Mouse (Mus musculus) stomach, embryonic 15.5 days (tissue): ENCODE data around the gene S1pr5. TPM values are rescaled to one million over a fixed set of nuclear protein-coding genes. Genes with fewer than 3 reads are reported as not detected.
A peak's percentile ranks its signal among the peaks of the same experiment; 100 is the strongest.
"Not testable (repeated sequence)": the region's sequence is repeated elsewhere in the genome, so short reads cannot be mapped to it uniquely, and the experiment has no call there.

Experiments
- ATAC-seq: fragments of 200-750 bp; cut with Nextera tagmentation; 2 replicates; pipeline ENCODE4 v1.8.0; 2017; ENCODE audit warnings: low read depth, moderate number of reproducible peaks, moderate TSS enrichment; ENCODE audit not compliant: insufficient read depth, low FRiP score
- H3K27ac ChIP-seq: fragments of 300-500 bp; sonication (generic); 2 replicates; pipeline ENCODE4 v1.5.1; 2015; ENCODE audit warnings: mild to moderate bottlenecking, inconsistent platforms
- H3K27me3 ChIP-seq: fragments of 300-500 bp; sonication (generic); replicated peaks from 2 replicates; pipeline ENCODE4 v1.6.1; 2015; ENCODE audit warnings: inconsistent platforms
- H3K36me3 ChIP-seq: fragments of 300-500 bp; sonication (generic); 2 replicates; pipeline ENCODE4 v1.6.1; 2015; ENCODE audit warnings: inconsistent platforms
- H3K4me1 ChIP-seq: fragments of 300-500 bp; sonication (generic); 2 replicates; pipeline ENCODE4 v1.6.1; 2015; ENCODE audit warnings: inconsistent platforms
- H3K4me2 ChIP-seq: fragments of 300-500 bp; sonication (generic); 2 replicates; pipeline ENCODE4 v1.6.1; 2015; ENCODE audit warnings: mild to moderate bottlenecking, inconsistent platforms
- H3K4me3 ChIP-seq: fragments of 300-500 bp; sonication (generic); replicated peaks from 2 replicates; pipeline ENCODE4 v1.5.1; 2015; ENCODE audit warnings: inconsistent platforms
- H3K9ac ChIP-seq: fragments of 300-500 bp; sonication (generic); 2 replicates; pipeline ENCODE4 v1.6.1; 2015; ENCODE audit warnings: inconsistent platforms
- H3K9me3 ChIP-seq: fragments of 300-500 bp; sonication (generic); 2 replicates; pipeline ENCODE4 v1.6.1; 2016; ENCODE audit warnings: inconsistent platforms
- WGBS: fragments of 180-500 bp; shearing (Covaris S2); methylation state at CpG from one replicate; pipeline ENCODE4 v1.1.7; 2015; 5-methylcytosine and 5-hydroxymethylcytosine counted together
- polyA plus RNA-seq: library from polyadenylated mRNA; unstranded; fragments of >200 nt; fragmentation: Nextera tagmentation; extraction: Ambion mirVana; gene quantifications from 2 replicates; pipeline ENCODE4 v1.2.1, GENCODE M21; 2015

The S1pr5 gene
- polyA plus RNA-seq, 1 experiment from 2014 or later = 1.6 TPM

GRCm38 (mm10) chr9:21232867-21233266, 15.4 kb downstream of the S1pr5 start:
- no peak overlapping the region for H3K9ac ChIP-seq
- peaks cover 11% of the 10 kb centered on the region for H3K4me1 ChIP-seq
- no peaks in the 10 kb centered on the region for H3K27me3 ChIP-seq
- H3K4me2 ChIP-seq = no peak overlapping the region
- no peak overlapping the region for H3K27ac ChIP-seq
- ATAC-seq = no peak
- H3K36me3 ChIP-seq = peaks cover 36% of the 10 kb centered on the region
- H3K4me3 ChIP-seq = no peak overlapping the region
- H3K9me3 ChIP-seq = no peaks in the 10 kb centered on the region
- WGBS = 87% methylated on average over 5 of the region's 5 CpGs

GRCm38 (mm10) chr9:21231551-21231950, 16.7 kb downstream of the S1pr5 start:
- peaks cover 9% of the 10 kb centered on the region for H3K4me1 ChIP-seq
- H3K27ac ChIP-seq = no peak overlapping the region
- no peak overlapping the region for H3K4me2 ChIP-seq
- 50% methylated on average over 23 of the region's 23 CpGs for WGBS
- H3K4me3 ChIP-seq = no peak overlapping the region
- no peaks in the 10 kb centered on the region for H3K9me3 ChIP-seq
- peaks cover 36% of the 10 kb centered on the region for H3K36me3 ChIP-seq
- no peaks in the 10 kb centered on the region for H3K27me3 ChIP-seq
- no peak overlapping the region for H3K9ac ChIP-seq
- ATAC-seq = no peak

GRCm38 (mm10) chr9:21227342-21227741, 20.9 kb downstream of the S1pr5 start:
- no peak overlapping the region for H3K9ac ChIP-seq
- peak; percentile 71 for ATAC-seq
- H3K4me2 ChIP-seq = peak overlapping the region; percentile 56
- H3K4me3 ChIP-seq = peak overlapping the region; percentile 35
- peaks cover 9% of the 10 kb centered on the region for H3K4me1 ChIP-seq
- 14% methylated on average over 16 of the region's 16 CpGs for WGBS
- no peaks in the 10 kb centered on the region for H3K9me3 ChIP-seq
- no peaks in the 10 kb centered on the region for H3K27me3 ChIP-seq
- H3K36me3 ChIP-seq = peaks cover 27% of the 10 kb centered on the region
- no peak overlapping the region for H3K27ac ChIP-seq

GRCm38 (mm10) chr9:21225415-21225758, 22.9 kb downstream of the S1pr5 start:
- H3K4me1 ChIP-seq = peaks cover 12% of the 10 kb centered on the region; the same call in 1 of the 2 replicates
- H3K4me3 ChIP-seq = peak overlapping the region; percentile 39
- WGBS = 7% methylated on average over 7 of the region's 7 CpGs
- no peak for ATAC-seq
- no peak overlapping the region for H3K9ac ChIP-seq
- H3K27me3 ChIP-seq = no peaks in the 10 kb centered on the region
- peaks cover 11% of the 10 kb centered on the region; the same call in 1 of the 2 replicates for H3K36me3 ChIP-seq
- H3K9me3 ChIP-seq = no peaks in the 10 kb centered on the region
- H3K27ac ChIP-seq = peak overlapping the region; percentile 80
- H3K4me2 ChIP-seq = peak overlapping the region; percentile 57

- Histone ChIP-seq H3K9ac (no peak overlapping the region), H3K4me1 (peaks cover 12% of the 10 kb centered on the region; the same call in 1 of the 2 replicates), H3K36me3 (peaks cover 5% of the 10 kb centered on the region; the same call in 1 of the 2 replicates), H3K4me3 (peak overlapping the region; percentile 39), H3K4me2 (peak overlapping the region; percentile 57), H3K9me3 (no peaks in the 10 kb centered on the region), H3K27me3 (no peaks in the 10 kb centered on the region), H3K27ac (peak overlapping the region; percentile 80)
- ATAC-seq = peak; percentile 38
- 18% methylated on average over 26 of the region's 26 CpGs for WGBS
These were observed 23.4 kb downstream of the S1pr5 start for GRCm38 (mm10) chr9:21224576-21225414.

- Histone ChIP-seq H3K4me2 (no peak overlapping the region), H3K36me3 (no peaks in the 10 kb centered on the region), H3K9me3 (no peaks in the 10 kb centered on the region), H3K27me3 (no peaks in the 10 kb centered on the region), H3K27ac (no peak overlapping the region), H3K4me3 (no peak overlapping the region), H3K4me1 (peaks cover 12% of the 10 kb centered on the region; the same call in 1 of the 2 replicates), H3K9ac (no peak overlapping the region)
- no peak for ATAC-seq
- 89% methylated on average over 6 of the region's 6 CpGs for WGBS
These were observed 24.3 kb downstream of the S1pr5 start for GRCm38 (mm10) chr9:21223906-21224305.

- not testable (repeated sequence) for H3K9me3 ChIP-seq, ATAC-seq, H3K27me3 ChIP-seq, H3K4me2 ChIP-seq, H3K4me3 ChIP-seq, H3K36me3 ChIP-seq, H3K27ac ChIP-seq, H3K9ac ChIP-seq
- 91% methylated on average over 2 of the region's 2 CpGs for WGBS
- peaks cover 12% of the 10 kb centered on the region; the same call in 1 of the 2 replicates for H3K4me1 ChIP-seq
These were observed 24.8 kb downstream of the S1pr5 start for GRCm38 (mm10) chr9:21223490-21223889.

GRCm38 (mm10) chr9:21221383-21221929, 26.8 kb downstream of the S1pr5 start:
- peak overlapping the region; percentile 51; the same call in 1 of the 2 replicates for H3K4me2 ChIP-seq
- WGBS = 20% methylated on average over 7 of the region's 7 CpGs
- H3K36me3 ChIP-seq = no peaks in the 10 kb centered on the region

GRCm38 (mm10) chr9:21220490-21221382, 27.5 kb downstream of the S1pr5 start:
- Histone ChIP-seq H3K4me2 (peak overlapping the region; percentile 51), H3K4me1 (0 out of 2 replicates have a peak, but pooled peaks cover 4% of the 10 kb centered on the region), H3K4me3 (peak overlapping the region; percentile 28), H3K27me3 (no peaks in the 10 kb centered on the region), H3K36me3 (no peaks in the 10 kb centered on the region), H3K9ac (no peak overlapping the region), H3K27ac (peak overlapping the region; percentile 6; the same call in 1 of the 2 replicates), H3K9me3 (no peaks in the 10 kb centered on the region)
- WGBS = 12% methylated on average over 21 of the region's 21 CpGs
- ATAC-seq = peak; percentile 91

More at GRCm38 (mm10) chr9:21221383-21221929, 26.8 kb downstream of the S1pr5 start:
- H3K4me3 ChIP-seq = no peak overlapping the region
- no peaks in the 10 kb centered on the region for H3K9me3 ChIP-seq
- no peak overlapping the region for H3K9ac ChIP-seq
- H3K27ac ChIP-seq = no peak overlapping the region
- 0 out of 2 replicates have a peak, but pooled peaks cover 4% of the 10 kb centered on the region for H3K4me1 ChIP-seq
- ATAC-seq = 0 out of 2 replicates have a peak, but pooled peaks have one; percentile 29
- no peaks in the 10 kb centered on the region for H3K27me3 ChIP-seq

- no peaks in the 10 kb centered on the region for H3K36me3 ChIP-seq
- no peak overlapping the region for H3K27ac ChIP-seq
- H3K27me3 ChIP-seq = no peaks in the 10 kb centered on the region
- no peak overlapping the region for H3K9ac ChIP-seq
- no peak for ATAC-seq
- no peak overlapping the region for H3K4me2 ChIP-seq
- H3K9me3 ChIP-seq = no peaks in the 10 kb centered on the region
- 53% methylated on average over 3 of the region's 3 CpGs for WGBS
- H3K4me3 ChIP-seq = no peak overlapping the region
- 0 out of 2 replicates have a peak, but pooled peaks cover 4% of the 10 kb centered on the region for H3K4me1 ChIP-seq
These were observed 28.4 kb downstream of the S1pr5 start for GRCm38 (mm10) chr9:21219820-21220219.

- Histone ChIP-seq H3K36me3 (0 out of 2 replicates have a peak, but pooled peaks cover 4% of the 10 kb centered on the region), H3K9ac (no peak overlapping the region), H3K27ac (no peak overlapping the region), H3K4me2 (no peak overlapping the region), H3K4me1 (0 out of 2 replicates have a peak, but pooled peaks cover 4% of the 10 kb centered on the region), H3K27me3 (no peaks in the 10 kb centered on the region), H3K4me3 (no peak overlapping the region), H3K9me3 (no peaks in the 10 kb centered on the region)
- no peak for ATAC-seq
- WGBS = 59% methylated on average over 25 of the region's 25 CpGs
These were observed 32.0 kb downstream of the S1pr5 start for GRCm38 (mm10) chr9:21216050-21216841.
